Mouse (Mus musculus) left cerebral cortex, postnatal 4 days (tissue): ENCODE measurements around the gene Slc38a6. TPM values are rescaled to one million over a fixed set of nuclear protein-coding genes. Genes with fewer than 3 reads are reported as not detected.

Source experiments
- DNase-seq: peaks from one replicate; pipeline ENCODE4 v3.0.0-alpha.2; 2022
- intact Hi-C: fragments of 180-260 bp; cut with DNase I; formaldehyde crosslinking; loops from one replicate; pipeline ENCODE4 v1.15.1; 2025
- total RNA-seq, 2 experiments: library from RNA; stranded (reverse); gene quantifications; 2 replicates each; pipeline ENCODE4 v1.2.3; 2021

Gene Slc38a6
- total RNA-seq, result 10 to 100 TPM; 16.1 to 18.4 TPM

- intact Hi-C loops, result no loop called here
- DNase-seq, result peak; percentile 93
These were observed at the start of gene Slc38a6, which contains the start of gene Trmt5 for GRCm38 (mm10) chr12:73286287-73287092. Slc38a6 (plus strand) TSS chr12:73286779. Trmt5 (minus strand) TSS chr12:73286710.

GRCm38 (mm10) chr12:73241960-73242359, 44.6 kb upstream of the Slc38a6 start:
- intact Hi-C loops, result no loop called here
- peak; percentile 32 for DNase-seq

DNA sequence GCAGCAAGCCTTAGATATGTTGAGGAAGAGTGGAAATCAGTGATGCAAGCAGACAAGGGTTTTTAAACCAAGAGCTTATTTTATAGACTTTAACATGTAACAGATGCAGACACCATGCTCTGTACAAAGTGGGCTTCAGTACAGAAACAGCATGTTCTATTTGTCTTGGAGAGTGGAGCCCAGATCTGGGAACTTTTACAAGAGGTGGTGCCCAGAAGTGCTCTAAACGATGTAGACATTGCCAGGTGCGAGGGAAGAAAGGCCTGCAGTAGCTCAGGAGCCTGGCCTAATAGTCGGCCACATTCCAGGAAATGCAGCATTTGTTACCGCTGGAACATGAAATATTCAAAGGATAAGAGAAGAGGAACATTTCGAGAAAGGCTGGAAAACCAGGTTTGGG, 40.9 kb upstream of the Slc38a6 start:
- intact Hi-C loops, result no loop called here
- DNase-seq, result no peak

DNA sequence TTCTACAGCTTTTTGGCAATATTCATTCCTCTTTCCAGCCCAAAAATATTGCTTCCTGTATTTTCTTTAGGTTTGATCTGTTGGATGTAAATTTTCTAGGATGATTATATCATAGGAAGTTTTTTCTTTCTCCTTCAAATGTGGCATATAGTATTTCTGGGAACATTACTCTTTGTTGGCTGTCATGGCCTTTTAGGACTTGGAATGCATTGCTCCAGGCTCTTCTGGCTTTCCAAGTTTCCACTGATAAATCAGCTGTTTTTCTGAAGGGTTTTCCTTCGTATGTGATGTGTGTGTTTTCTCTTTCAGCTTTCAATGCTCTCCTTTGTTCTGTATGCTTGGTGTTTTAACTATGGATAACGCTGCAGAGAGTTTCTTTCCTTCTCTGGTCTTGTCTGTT, 31.6 kb upstream of the Slc38a6 start:
- intact Hi-C loops, result no loop called here

GRCm38 (mm10) chr12:73259269-73259668, 27.3 kb upstream of the Slc38a6 start:
- DNase-seq, result no peak

More for the DNA sequence above, 31.6 kb upstream of the Slc38a6 start:
- DNase-seq, result no peak

GRCm38 (mm10) chr12:73260339-73260738, 26.2 kb upstream of the Slc38a6 start:
- DNase-seq, result no peak
- intact Hi-C loops, result no loop called here

More at GRCm38 (mm10) chr12:73259269-73259668, 27.3 kb upstream of the Slc38a6 start:
- intact Hi-C loops, result no loop called here

DNA sequence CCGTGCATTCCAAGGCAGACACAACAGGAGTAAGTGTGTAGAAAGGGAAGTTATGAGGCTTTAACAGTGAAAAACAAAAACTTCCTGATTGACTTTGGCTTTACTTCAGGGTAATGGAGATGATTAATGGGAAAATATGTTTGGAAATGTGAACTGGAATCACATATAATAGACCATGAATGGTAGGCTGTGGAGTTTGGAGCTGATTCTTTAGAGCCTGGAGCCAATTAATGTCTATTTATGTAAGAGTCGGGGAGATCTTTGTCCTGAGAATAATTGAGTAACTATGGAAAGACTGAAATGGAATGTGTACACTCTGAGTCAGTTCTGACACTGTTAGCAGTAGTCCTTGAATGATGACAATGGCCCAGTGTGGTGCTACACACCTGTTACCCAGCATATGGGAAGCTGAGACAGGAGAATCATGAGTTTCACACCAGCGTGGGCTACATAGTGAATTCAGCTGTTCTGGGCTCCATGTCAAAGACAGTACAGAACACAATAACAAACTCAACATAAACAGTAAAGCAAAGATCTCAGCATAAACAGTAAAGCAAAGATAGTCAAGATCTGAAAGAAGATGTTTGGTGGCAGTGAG, 21.1 kb upstream of the Slc38a6 start:
- intact Hi-C loops, result no loop called here
- DNase-seq, result no peak

DNA sequence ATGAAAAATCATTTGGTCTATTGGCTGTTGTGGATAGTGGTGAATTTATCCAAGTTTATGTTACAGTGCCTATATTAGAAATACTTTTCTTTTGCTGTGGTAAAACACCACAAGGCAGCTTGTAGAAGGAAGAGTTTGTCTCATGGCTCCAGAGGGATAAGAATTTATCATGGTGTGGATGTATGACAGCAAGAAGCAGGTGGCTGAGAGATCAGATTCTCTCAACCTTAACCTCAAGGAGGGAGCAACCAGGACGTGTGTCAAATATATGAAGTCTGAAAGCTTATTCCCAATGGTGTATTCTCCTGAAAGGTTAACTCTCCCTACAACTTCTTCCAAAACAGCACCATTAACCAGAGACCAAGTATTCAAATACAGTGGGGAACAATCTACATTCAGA, 20.0 kb upstream of the Slc38a6 start:
- intact Hi-C loops, result no loop called here
- no peak for DNase-seq

GRCm38 (mm10) chr12:73268497-73268896, 18.1 kb upstream of the Slc38a6 start:
- intact Hi-C loops, result no loop called here
- DNase-seq, result no peak

DNA sequence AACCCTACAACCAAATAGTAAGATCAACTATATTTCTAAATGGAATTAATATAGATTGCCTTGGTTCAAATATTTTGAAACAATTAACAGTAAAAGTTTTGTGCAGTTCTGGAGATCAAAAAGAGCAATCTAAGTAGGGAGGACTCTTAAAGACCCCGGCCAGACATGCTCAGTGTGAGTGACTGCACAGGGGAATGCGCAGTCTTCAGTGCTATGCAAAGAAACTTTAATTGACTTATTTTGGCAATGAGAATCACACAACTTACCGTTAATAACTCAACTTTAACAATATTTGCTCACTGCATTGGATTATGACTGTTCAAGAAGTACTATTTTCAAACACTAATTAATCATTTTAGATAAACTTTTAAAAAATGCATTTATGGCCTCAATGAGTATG, 17.0 kb upstream of the Slc38a6 start:
- intact Hi-C loops, result no loop called here

GRCm38 (mm10) chr12:73269933-73270332, 16.6 kb upstream of the Slc38a6 start:
- DNase-seq, result no peak
- intact Hi-C loops, result no loop called here

More for the DNA sequence above, 17.0 kb upstream of the Slc38a6 start:
- no peak for DNase-seq

GRCm38 (mm10) chr12:73274921-73275320, 11.7 kb upstream of the Slc38a6 start:
- DNase-seq, result no peak
- intact Hi-C loops, result no loop called here

DNA sequence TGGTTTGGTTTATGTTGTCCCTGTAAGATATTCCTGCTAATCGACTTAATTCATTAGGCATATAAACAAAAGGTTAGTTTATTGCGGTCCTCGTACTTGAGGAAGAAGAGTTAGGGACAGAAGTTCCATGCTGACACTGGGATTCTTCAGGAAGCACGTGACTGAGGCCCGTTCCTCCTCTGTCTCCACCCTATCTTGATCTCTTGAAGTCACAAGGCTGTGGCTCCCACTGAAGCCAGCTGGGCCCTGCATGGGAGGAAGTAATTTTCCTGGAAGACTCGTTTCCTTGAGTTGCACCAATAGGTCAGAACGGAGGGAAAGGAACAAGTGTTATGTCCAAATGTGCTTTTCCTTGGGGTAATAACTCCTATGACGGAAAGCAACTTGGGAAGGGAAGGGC, 1.0 kb downstream of the Slc38a6 start:
- no peak for DNase-seq
- intact Hi-C loops, result no loop called here

GRCm38 (mm10) chr12:73288626-73289025, 2.0 kb downstream of the Slc38a6 start:
- intact Hi-C loops, result no loop called here
- no peak for DNase-seq

DNA sequence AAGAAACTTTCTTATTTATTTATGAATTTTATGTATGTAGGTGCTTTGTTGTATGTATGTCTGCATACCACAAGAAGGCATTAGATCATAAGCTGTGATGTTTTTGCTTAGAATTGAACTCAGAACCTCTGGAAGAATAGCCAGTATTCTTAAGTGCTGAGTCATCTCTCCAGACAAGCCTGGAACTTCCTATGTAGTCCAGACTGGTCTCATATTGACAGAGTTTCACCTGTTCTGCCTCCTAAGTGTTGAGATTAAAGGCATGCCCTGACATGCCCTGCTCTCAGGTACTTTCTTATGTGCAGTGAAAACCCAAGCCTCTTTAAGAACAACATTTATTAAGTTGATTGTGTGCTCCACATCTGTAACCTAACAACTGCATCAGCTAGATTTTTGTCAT, 8.3 kb downstream of the Slc38a6 start:
- no peak for DNase-seq
- intact Hi-C loops, result no loop called here

DNA sequence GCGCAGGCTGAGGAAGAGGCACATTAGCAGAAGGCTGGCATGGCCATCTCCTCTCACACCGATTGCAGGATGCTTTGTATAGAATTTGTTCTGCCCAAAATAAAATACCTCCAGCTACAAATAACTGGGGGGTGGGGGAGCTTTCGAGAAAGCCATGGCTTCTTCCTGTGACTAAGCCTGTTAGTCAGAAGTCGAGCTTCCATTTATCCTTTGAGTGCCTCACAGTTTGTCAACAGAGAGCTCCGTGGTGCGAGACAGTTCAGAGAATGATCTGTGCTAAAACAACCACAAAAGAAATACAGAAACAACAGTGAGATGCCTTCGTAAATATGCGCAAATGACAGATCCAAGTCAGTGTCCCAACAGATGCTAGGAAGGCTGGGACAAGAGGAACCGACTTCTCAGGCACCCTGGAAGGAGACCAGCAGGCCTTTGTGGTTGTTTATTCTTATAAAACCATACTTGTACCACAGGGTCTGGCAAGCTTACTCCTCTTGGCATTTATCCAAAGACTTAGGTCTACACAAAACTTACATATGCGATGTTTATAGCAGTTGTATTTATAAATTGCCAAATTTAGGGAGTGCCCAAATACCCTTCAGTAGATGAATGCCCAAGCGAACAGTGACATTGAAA, 9.0 kb downstream of the Slc38a6 start:
- DNase-seq, result no peak
- intact Hi-C loops, result no loop called here

DNA sequence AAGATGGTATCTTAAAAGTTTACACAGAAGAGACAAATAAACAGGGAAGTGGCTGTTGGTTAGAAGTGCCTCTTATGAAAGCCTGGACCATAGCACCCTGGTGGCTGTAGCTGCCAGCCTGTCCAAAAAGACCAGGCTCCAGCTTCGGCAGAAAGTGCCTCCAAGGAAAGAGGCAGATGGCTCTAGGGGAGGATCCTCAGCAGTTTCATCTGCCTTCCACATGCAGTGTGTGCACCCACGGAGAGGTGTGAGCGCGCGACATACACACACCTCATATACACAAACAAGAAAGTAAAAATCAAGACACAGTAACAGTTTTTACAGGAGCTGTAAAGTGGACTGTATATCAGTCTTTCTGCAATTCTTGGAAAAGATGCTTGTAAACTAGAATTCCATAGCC, 12.0 kb downstream of the Slc38a6 start:
- intact Hi-C loops, result no loop called here
- no peak for DNase-seq

DNA sequence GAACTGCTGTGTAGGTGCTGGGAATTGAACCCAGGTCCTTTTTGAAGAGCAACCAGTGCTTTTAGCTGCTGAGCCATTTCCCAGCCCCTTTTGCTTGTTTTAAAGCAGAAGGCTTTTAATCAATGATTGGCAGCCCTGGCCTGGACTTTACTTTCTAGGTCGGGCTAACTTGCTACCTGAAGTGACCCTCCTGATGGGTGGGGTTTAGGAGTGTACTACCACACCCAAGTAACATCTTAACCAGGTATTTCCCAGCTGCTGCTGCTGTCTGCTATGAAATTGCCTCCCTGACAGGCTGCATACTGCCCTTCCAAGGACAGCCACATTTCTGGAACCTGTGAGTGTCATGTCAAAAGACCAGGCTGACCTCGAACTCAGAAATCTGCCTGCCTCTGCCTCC, 14.0 kb downstream of the Slc38a6 start:
- intact Hi-C loops, result no loop called here
- DNase-seq, result no peak

DNA sequence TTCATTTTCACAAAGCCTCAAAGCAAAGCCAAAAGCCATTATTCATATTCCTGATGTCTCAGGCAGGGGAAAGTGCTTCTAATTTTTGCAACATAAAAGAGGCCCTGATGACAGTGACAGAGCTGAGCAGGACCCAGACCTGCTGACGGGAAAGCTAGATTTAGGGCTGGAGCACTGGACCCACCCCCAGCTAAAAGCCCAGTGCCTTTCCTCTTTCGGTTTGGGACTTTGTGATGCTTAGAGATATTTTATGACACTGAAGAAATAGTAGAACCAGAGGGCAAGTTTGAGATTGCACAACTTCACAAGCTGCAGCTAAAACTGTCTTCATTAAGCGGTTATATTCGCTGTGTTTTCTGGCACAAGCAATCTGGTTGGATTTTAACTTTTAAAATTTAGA, 18.1 kb downstream of the Slc38a6 start:
- intact Hi-C loops, result no loop called here
- no peak for DNase-seq

GRCm38 (mm10) chr12:73307750-73308149, 21.2 kb downstream of the Slc38a6 start:
- intact Hi-C loops, result no loop called here
- DNase-seq, result no peak

DNA sequence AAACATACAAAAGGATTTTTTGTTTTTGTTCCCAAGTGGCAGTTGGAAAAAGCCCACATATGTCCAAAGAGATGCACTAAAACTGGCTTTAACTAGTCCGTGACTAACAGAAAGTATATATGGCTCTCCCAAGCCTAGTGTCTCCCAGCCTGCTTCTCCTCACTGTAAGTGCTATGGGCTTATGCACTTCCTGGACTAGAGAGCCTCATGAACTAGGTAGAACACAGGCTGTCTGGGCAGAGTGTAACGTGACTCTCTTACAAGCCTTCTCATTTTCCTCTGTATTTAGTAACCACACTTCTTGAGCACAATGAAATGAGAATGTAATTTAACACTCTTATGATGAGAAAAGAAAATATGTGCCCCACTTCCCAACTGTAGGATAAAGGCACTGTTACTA, 22.1 kb downstream of the Slc38a6 start:
- DNase-seq, result no peak

More for the DNA sequence above, 22.1 kb downstream of the Slc38a6 start:
- intact Hi-C loops, result no loop called here
